Mouse (Mus musculus) mouse trophoblast stem cell (cell line): Measurements from ENCODE around the gene Acss1.

ENCODE experiments used
- in situ Hi-C, 2 experiments: fragments of 300-500 bp; cut with MseI, MboI; formaldehyde crosslinking; loops; 2 replicates in 1 of 2; 3 replicates in 1 of 2; pipeline ENCODE4 v1.15.1; 2025

The Acss1 gene

GRCm38 (mm10) chr2:150572463-150572862 lies 95.8 kb downstream of the Acss1 start:
- in situ Hi-C loops = no loop called here

GRCm38 (mm10) chr2:150570761-150571160 lies 97.5 kb downstream of the Acss1 start:
- in situ Hi-C loops = no loop called here

DNA sequence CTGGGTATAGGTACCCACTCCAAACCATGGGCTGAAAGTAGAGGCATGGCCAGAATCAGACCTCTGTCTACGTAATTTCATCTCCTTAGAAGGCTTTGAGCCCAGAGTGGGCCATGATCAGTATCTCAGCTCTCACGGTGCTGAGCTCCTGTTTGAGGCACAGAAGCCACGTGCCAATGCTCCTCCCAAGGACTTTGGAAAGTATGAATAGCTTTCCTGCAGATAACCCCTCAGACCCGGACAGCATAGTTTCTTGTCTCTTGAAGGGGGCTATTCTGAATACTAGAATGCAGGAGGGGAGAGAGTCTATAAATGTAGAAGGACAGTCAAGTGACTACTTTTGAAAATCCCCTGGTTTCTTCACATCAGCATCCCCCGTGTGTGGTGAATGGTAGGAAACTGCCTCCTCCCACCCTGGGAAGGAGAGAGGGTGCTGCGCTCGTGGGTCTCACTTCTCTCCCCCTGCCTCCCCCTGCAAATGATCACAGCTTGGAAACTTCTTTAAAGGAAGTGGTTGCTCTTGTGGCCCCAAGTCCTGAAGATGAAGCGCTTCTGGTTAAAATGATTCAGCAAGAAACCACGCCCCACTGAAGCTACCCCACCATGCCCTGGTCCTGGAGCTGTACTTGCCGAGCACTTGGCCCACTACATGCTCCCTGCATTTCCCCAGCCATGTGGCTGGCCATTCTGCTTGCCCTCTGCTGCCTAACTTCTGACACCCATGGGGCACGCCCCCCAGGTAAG lies 98.3 kb downstream of the Acss1 start, which contains the start of gene Cst7:
Cst7 (plus strand) TSS at position 569 of the 744 bp plus-strand sequence.
- in situ Hi-C loops = no loop called here
